Mouse (Mus musculus) lung, postnatal 14 days (tissue): ENCODE results near the gene Proser3.
A peak's percentile ranks its signal among the peaks of the same experiment; 100 is the strongest.

Experiments used
- DNase-seq: peaks from one replicate; pipeline ENCODE4 v3.0.0; 2021

Gene Proser3

GRCm38 (mm10) chr7:30572969-30573368 is 20.9 kb upstream of the Proser3 start:
- DNase-seq = no peak

- DNase-seq = no peak
Observed at GRCm38 (mm10) chr7:30572389-30572788, 20.3 kb upstream of the Proser3 start.

DNA sequence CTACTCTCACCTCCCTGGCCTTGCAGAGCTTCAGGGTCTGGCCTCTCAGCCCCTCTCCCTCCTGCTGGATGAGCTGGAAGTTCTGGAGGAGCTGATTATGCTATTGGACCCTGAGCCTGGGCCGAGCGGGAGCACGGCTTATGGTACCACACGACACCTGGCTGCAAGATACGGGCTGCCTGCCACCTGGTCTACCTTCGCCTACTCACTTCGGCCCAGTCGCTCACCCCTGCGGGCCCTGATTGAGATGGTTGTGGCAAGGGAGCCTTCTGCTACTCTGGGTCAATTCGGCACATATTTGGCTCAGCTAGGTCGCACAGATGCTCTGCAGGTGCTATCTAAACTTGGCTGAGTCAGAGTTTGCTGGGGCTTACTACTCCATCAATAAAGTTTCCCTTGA is 15.5 kb upstream of the Proser3 start:
- DNase-seq = no peak

DNA sequence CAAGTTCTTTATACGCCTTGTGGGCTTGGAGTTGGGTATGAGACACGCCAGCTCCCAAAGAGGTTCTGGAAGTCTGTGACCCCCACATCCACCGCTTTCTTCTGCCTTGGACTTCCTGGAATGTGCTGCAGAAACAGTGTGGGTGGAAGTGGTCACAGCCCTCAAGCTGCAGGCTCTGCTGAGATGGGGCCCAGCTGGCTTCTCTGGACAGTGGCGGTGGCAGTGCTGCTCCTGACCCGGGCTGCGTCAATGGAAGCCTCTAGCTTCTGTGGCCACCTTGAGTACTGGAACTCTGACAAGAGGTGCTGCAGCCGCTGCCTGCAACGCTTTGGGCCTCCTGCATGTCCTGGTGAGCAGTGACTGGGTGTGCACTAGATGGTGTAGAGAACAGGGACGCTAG is 13.9 kb upstream of the Proser3 start:
- DNase-seq = no peak

GRCm38 (mm10) chr7:30564970-30565571 is 13.0 kb upstream of the Proser3 start, which contains the start of gene Igflr1:
TSS of gene Igflr1 (plus strand) at chr7:30565427.
- no peak for DNase-seq

DNA sequence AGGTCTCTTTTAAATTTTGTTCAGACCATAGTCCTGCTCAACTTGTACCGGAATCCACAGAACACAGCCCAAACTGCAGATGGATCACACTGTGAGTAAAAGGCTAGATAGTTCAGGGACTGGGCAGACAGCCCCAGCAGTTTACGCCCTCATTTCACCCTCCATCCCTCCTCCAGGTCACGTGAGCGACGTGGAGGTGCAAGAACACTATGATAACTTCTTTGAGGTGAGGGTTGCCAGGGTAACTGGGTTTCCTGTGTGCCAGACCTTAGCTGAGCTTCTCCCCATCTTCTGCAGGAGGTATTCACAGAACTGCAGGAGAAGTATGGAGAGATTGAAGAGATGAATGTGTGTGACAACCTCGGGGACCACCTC is 11.8 kb upstream of the Proser3 start:
- no peak for DNase-seq

- peak; percentile 98 for DNase-seq
Observed at GRCm38 (mm10) chr7:30563117-30563905, 11.2 kb upstream of the Proser3 start, which contains the start of the genes U2af1l4, Gm49396 and Psenen. TSS of gene U2af1l4 (plus strand) at chr7:30563301. TSS of gene Gm49396 (plus strand) at chr7:30563344. TSS of gene Psenen (minus strand) at chr7:30563627.

DNA sequence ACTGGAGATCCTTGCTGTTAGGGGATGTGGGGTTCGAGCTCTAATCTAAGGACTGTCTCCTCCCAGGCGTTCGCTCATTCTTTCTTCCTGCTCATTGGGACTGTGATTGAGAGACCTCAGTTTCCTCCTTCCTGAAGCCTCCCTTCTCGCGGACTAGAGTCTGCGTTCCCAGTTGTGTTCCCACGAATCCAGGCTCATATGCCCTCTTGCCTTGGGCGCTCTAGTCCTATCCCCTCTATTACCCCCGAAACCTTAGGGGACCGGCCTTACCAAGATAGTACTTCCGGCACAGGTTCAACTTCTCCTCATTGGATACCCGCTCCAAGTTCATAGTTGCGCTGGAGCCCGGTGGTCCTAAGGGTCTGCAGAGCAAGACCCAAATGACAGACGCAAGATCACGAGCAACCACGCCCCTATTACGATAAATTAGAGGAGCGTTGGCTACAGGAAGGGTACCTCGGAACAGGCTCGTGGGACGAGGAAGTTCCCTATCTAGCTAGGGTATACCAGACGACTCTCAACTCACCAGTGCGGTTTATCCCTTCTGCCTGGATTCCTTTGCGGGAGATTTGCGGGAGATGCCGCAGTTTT is 10.5 kb upstream of the Proser3 start:
- DNase-seq = no peak

GRCm38 (mm10) chr7:30560296-30560695 is 8.2 kb upstream of the Proser3 start:
- no peak for DNase-seq

DNA sequence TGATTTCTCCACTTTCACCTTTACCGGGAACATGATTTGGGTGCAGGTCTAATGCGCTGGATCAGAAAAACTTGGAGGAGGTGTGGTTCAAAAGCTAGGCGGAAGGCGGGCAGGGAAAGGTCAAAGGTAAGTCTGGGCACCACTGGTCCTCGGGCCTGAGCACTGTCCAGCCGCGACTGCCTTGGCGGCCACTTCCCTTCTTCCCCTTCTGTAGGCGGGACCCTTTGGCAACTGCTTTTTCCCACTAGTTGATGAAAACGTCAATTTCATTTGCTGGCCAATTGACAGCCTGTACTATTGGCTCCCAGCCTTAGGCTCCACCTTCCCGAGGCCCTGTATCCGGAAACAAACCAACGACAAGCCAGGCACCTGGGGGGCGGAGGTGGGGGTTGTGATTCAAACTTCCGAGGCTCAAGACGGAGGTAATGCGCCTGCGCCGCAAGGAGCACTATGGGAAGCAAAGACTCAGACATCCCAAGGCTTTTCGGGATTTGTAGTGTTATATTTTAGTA is 7.4 kb upstream of the Proser3 start, which contains the start of gene Lin37:
Gene Lin37, minus strand, starts transcription at position 396 of the 512 bp plus-strand sequence.
- DNase-seq = peak; percentile 95

DNA sequence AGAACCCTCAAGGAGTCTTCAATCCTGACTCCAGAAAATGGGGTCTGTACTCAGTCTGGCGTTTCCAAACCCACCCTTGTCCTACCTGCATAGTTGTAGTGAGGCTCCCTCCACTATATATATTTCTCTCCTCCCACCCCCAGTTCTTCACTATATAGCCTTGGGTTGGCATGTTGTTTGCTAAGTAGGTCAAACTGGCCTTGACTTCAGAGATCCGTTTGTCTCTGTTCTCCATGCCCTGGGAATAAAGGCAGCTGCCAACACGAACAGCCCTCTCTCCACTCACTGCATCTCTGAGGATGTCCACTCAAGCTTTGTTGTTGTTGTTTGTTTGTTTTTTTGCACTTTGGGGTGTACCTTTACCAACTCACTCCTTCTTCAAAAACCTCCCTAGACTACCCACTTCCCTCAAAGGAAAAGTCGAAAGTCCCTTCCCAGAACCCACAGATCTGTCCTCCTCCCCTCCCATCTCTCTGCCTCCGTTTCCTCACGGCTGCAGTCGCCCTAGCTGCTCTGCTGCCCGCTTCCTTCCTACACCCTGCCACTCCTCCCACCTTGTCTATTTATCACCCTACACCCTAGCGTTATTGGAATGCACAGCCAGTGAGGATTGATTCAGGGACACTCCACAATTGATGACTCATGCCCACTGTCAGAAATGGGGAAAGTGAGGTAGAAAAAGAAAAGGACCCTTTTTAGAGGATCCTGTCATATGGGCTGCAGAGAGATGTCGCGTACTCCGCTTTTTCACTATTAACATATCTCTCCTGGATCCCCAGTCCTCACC is 6.8 kb upstream of the Proser3 start:
- DNase-seq = no peak

DNA sequence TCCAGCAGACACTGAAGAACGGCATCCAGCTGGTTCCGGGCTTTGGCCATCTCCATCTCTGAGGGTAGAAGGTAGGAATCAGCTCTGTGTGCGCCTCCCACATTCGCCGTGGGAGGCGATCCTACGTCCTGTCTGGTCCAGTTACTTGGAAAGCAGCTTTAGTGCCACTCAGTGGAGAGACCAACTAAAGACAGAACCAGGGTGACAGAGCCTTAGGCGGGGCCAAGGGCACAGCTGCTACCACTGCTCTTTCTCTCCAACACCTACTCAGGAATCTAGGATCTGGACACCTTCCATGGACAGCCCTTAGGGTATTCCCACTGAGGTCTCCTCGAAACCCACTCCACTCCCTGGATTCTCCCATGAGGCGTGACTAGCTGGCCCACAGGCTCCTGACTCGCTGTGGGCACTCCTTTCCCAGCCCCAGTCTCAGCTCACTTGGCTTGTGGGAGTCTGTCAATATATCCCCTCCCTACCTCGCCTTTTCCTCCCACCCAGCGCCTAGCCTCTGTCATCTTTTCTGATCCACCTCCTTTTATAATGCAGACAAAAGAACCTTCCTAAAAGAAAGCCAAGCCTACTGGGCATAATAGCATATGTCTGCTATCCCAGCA is 5.9 kb upstream of the Proser3 start:
- no peak for DNase-seq

DNA sequence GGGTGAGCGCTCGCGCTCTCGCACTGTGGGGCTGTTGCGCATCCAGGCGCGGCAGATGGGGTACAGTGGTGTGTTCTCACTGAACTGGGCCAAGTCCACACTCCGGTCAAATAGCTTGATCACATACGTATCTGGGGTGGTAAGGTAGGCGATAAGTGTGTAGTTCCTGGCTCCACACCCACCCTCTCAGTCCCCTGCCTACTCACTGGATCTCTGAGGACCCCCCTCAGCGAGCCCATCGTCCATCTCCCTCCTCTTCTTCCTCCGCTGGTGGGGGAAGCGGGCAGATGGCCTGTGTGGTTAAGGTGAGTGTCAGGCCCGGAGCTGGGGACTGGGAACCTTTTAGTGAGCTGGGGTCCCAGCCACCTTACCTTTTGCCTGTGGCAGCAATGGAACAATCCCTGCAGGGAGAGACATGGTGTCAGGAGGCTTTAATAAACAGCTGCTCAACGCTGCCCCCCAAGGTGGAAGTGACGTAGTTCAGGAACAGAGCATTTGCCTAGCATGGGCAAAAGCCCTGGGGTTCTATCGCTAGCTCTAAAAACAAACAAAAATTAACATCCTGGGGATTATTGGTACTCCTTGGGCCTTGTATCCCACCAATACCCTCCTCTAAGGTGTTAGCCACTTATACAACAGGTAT is 4.9 kb upstream of the Proser3 start:
- no peak for DNase-seq

DNA sequence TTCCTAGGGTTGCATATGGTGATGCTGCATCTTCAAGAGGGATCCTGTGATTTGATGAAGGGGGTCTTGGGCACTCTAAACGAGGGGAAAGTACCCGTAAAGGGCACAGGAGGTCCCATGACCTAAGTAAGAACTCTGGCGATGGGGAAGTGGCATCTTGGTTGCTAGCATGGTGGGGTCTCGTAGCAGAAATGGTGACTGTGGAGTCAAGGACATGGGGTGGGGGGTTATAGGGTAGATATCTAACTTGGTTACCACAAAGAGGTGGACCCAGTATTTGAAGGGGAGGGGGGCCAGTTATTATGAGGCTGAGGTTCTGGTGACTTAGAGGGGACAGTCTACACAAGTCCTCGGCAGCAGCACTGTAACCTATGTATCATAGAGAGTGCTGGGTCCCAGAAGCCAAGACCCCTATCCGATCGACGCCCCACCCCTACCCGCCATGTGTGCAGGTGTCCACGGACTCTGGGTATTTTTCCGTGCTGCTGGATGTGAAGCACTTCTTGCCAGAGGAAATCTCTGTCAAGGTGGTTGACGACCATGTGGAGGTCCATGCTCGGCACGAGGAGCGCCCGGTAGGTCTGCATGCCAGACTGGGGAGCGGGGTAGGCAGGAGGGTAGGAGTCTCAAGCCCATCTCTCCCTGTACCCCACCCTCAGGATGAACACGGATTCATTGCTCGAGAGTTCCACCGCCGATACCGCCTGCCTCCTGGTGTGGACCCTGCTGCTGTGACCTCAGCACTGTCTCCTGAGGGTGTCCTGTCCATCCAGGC is 1.9 kb upstream of the Proser3 start:
- DNase-seq = no peak

DNA sequence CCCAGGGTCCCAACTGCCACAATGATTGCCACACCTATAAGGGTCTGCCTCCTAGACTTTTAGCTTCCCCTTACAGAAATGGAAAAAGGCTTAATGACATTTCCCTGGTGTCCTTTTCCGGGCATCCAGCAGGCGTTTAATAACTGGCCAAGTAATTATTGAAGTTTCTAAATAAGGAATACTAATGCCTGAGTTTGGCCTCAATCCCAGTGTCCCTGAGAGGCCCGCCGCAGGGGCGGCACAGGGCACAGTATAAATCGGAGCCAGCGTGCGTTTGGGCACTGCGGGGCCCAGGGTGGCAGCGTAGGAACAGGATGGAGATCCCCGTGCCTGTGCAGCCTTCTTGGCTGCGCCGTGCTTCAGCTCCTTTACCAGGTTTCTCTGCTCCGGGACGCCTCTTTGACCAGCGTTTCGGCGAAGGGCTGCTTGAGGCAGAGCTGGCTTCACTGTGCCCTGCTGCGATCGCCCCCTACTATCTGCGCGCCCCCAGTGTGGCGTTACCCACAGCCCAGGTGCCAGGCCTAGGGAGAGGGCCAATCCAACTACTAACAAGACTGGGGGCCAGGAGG is 1.0 kb upstream of the Proser3 start:
- peak; percentile 41 for DNase-seq

DNA sequence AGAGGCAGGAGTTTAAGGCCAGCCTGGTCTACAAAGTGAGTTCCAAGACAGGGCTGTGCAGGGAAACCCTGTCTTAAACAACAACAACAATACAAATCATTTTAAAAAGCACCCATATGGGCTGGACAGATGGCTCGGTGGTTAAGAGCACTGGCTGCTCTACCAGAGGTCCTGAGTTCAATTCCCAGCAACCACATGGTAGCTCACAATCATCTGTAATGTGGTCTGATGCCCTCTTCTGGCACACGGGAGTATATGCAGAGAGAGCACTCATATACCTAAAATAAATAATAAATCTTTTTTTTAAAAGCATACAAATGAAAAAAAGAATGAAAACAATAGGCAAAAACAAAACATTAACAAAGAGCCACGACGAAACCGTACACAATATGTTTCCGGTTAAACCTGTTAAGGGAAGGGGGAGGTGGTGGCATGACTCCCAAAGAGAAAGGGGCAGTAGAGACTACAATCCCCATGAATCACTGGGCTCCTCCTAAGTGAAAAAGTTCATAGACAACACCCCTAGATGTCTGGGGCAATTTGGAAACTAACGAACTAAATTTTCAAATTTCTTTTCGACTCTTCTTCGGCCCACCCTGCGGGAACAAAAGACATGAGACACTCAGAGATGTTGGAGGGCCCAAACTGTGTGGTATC is 526 bp downstream of the Proser3 start:
- no peak for DNase-seq

DNA sequence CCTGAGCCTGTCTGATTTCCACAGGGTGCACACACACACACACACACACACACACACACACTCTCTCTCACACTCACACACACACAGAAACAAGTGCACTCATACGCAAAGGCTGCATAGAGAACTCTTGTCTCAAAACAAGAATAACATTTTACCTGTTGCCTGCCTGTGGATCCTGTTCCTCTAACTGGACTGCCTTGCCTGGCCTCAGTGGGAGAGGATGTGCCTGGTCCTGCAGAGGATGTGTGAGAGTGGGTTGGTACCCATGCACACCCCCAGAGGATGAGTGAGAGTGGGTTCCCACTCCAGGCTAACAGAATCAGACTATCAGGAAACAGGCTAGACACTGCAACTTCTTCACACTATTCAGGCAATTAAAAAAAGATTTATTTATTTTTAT is 1.5 kb downstream of the Proser3 start:
- DNase-seq = no peak

- no peak for DNase-seq
Observed at GRCm38 (mm10) chr7:30549880-30550279, 2.2 kb downstream of the Proser3 start.

GRCm38 (mm10) chr7:30544327-30544726 is 7.8 kb downstream of the Proser3 start:
- DNase-seq = no peak

DNA sequence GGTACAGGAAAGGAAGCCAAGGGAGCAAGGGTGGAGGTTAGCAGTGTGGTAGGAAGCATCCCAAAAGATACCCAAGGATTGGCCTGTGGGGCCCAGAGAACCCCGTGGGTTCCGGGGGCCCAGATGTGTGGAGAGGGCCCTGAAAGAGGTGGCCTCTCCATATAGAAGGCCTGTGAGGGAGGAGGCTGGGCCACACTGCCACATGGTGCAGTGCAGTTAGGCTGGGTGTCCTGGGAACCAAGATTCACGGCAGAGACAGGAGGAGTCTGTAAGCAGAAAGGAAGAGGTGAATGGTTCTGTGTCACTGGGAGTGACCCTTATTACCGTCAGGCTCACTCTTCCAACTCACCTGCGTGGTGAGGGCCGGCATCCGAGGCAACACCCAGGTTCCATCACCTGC is 11.5 kb downstream of the Proser3 start:
- no peak for DNase-seq
